Mouse (Mus musculus): ENCODE measurements around the gene Pon1. TPM values are rescaled to one million over a fixed set of nuclear protein-coding genes. Genes with fewer than 3 reads are reported as not detected.

The Pon1 gene
- total and polyA plus RNA-seq, 2 experiments, result 549 to 2,396 TPM

DNA sequence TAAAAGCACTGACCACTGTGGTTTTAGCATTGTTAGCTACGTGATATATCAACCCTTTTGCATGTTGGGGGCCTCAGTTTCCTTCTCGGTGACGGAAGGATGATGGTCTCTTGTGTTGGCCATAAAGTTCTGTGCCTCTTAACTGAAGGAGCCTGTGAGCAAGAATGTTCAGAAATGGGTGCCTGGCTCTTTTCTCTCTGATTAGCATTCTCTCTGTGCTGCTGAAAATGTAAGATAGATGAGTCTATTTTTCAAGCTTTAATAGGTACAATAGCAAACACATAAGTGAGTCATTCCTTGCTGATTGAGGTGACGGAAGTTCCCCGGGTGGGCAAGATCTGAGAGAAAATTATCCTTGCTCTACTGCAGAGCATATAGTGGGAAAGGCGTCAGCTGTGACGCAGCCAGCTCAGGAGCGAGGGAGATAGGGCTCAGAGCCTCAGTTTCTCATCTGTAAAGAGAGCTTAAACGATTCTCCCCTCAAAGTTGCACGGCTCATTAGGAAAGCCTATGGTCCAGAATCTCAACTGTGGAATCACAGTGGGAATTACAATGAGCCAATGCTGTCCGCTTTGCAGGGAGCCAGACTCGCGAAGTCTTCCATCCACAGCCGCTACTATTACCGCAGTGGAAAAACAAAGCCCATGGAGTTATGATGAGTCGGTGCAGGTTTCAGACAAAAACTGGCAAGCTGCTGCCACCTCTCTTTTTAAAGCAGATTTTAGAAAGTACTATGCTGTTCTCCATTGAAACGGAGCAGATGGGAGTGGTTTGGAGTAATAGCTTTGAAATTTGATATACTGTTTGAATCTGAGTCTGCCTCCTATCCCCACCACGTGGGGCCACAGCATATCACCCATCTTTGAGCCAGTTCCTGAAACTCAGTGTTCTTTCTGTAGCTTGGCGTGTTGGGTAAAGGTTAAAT is 15.5 kb downstream of the Pon1 start:
- WGBS, result 79% methylated on average over 19 of the region's 19 CpGs
- TF ChIP-seq POLR2A (IDR thresholded peaks at IDR 0.05; ENCODE audit: extremely low read depth, insufficient read depth, low read length) (no peak), CTCF (IDR thresholded peaks at IDR 0.05; ENCODE audit: low read depth, low read length) (no peak)
- no peaks in the 10 kb centered on the region for H3K79me2 ChIP-seq (ENCODE audit: control insufficient read depth, insufficient read depth, low read length)
- H3K4me3 ChIP-seq (ENCODE audit: insufficient read depth, low read depth, low read length), result no peak overlapping the region
- H3K9ac ChIP-seq (ENCODE audit: low read depth, low read length), result no peak overlapping the region
- H3K27me3 ChIP-seq (ENCODE audit: control insufficient read depth, insufficient read depth, low read length), result no peaks in the 10 kb centered on the region
- no peak for DNase-seq (ENCODE audit: extremely low read depth, low read depth, low spot score)
- H3K36me3 ChIP-seq (ENCODE audit: control insufficient read depth, insufficient read depth, low read length), result peaks cover 71% of the 10 kb centered on the region
- no peak overlapping the region for H3K27ac ChIP-seq (replicated peaks; ENCODE audit: insufficient read depth, low read depth, low read length)
- H3K4me1 ChIP-seq (ENCODE audit: control insufficient read depth, insufficient read depth, low read length), result peaks cover 18% of the 10 kb centered on the region; the same call in 1 of the 2 replicates

DNA sequence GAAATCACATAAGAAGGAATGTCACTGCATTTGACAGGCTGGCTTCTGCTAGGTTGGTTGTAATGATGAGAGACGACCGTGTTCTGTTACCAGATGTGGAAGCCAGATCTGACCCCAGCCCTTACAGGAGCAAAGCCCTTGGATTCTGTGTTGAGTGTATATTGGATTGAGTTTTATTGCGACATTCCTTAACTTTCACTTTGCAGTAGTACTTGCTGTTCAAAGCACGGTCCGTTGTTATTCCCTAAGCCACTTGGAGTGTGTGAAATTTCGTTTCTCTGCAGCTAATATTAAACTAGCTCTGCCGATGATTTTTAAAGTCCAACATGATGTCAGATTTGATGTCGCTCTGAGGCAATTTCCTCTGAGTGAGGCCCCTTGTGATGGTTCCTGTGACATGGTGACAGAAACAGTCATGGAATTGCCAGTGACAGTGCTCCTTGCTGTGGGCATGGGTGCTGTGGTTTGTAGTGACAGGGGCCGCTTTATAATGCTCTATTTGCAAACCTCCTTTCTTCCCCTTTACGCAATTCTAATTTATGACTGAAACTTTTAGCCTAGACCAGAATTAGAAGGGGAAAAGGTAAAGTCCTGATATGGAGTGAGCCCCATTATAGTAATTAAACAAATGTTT is 19.4 kb downstream of the Pon1 start:
- TF ChIP-seq CTCF (IDR thresholded peaks at IDR 0.05; ENCODE audit: low read depth, low read length) (no peak), POLR2A (IDR thresholded peaks at IDR 0.05; ENCODE audit: extremely low read depth, insufficient read depth, low read length) (no peak)
- Histone ChIP-seq H3K4me1 (ENCODE audit: control insufficient read depth, insufficient read depth, low read length) (peaks cover 32% of the 10 kb centered on the region), H3K4me3 (ENCODE audit: insufficient read depth, low read depth, low read length) (no peak overlapping the region), H3K27ac (replicated peaks; ENCODE audit: insufficient read depth, low read depth, low read length) (peak overlapping the region; percentile 40; the same call in 1 of the 2 replicates), H3K36me3 (ENCODE audit: control insufficient read depth, insufficient read depth, low read length) (peaks cover 58% of the 10 kb centered on the region), H3K9ac (ENCODE audit: low read depth, low read length) (no peak overlapping the region; the same call in 1 of the 2 replicates), H3K79me2 (ENCODE audit: control insufficient read depth, insufficient read depth, low read length) (no peaks in the 10 kb centered on the region), H3K27me3 (ENCODE audit: control insufficient read depth, insufficient read depth, low read length) (no peaks in the 10 kb centered on the region)
- WGBS, result 39% methylated on average over 10 of the region's 10 CpGs
- DNase-seq (ENCODE audit: extremely low read depth, low read depth, low spot score), result peak; percentile 81

DNA sequence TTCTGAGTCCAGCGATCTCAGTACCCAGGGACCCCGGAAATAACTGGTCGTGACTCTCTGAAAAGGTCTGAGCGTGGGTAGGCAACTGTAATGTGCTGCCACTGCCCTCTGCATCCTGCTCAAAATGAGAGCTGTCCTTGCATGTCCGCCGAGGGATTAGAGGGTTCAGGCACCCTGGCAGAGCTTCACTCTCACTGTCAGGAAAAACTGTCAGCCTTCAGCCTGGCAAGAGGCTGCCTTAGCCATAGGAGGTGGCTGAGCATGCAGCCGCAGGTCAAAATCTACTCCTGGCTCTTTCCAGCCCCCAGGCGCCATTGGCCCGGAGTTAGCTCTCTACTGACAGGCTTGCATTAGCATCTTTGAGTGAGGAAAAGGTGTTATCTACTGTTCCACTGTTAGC is 21.2 kb downstream of the Pon1 start:
- Histone ChIP-seq H3K79me2 (ENCODE audit: control insufficient read depth, insufficient read depth, low read length) (no peaks in the 10 kb centered on the region), H3K9ac (ENCODE audit: low read depth, low read length) (no peak overlapping the region), H3K4me1 (ENCODE audit: control insufficient read depth, insufficient read depth, low read length) (peaks cover 32% of the 10 kb centered on the region), H3K27ac (replicated peaks; ENCODE audit: insufficient read depth, low read depth, low read length) (no peak overlapping the region), H3K27me3 (ENCODE audit: control insufficient read depth, insufficient read depth, low read length) (no peaks in the 10 kb centered on the region), H3K4me3 (ENCODE audit: insufficient read depth, low read depth, low read length) (no peak overlapping the region), H3K36me3 (ENCODE audit: control insufficient read depth, insufficient read depth, low read length) (peaks cover 50% of the 10 kb centered on the region)
- TF ChIP-seq CTCF (IDR thresholded peaks at IDR 0.05; ENCODE audit: low read depth, low read length) (no peak), POLR2A (IDR thresholded peaks at IDR 0.05; ENCODE audit: extremely low read depth, insufficient read depth, low read length) (no peak)
- DNase-seq (ENCODE audit: extremely low read depth, low read depth, low spot score), result no peak
- whole genome bisulfite sequencing, result 78% methylated on average over 9 of the region's 9 CpGs

DNA sequence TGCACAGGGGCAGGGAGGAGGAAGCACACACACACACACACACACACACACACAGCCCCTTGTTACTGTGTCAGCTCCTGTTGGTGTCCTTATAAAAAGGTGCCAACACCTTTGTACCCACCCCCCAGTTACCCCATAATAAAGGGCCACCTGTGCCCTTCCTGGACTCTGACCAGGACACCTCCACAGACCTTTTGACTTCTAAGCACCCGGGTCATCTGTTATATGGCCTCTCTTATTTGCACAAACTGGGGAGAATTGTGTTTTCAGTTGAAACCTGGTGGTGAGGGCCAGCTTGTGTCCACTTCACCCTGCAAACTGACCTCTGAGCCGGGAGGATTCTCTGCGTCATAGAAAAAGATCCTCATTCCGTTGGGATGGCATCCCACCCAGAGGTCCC is 22.3 kb downstream of the Pon1 start:
- WGBS, result 25% methylated on average over 4 of the region's 4 CpGs
- no peaks in the 10 kb centered on the region for H3K27me3 ChIP-seq (ENCODE audit: control insufficient read depth, insufficient read depth, low read length)
- H3K36me3 ChIP-seq (ENCODE audit: control insufficient read depth, insufficient read depth, low read length), result peaks cover 51% of the 10 kb centered on the region
- TF ChIP-seq CTCF (IDR thresholded peaks at IDR 0.05; ENCODE audit: low read depth, low read length), result no peak
- no peak for TF ChIP-seq POLR2A (IDR thresholded peaks at IDR 0.05; ENCODE audit: extremely low read depth, insufficient read depth, low read length)
- H3K4me3 ChIP-seq (ENCODE audit: insufficient read depth, low read depth, low read length), result no peak overlapping the region
- DNase-seq (ENCODE audit: extremely low read depth, low read depth, low spot score), result peak; percentile 90
- H3K79me2 ChIP-seq (ENCODE audit: control insufficient read depth, insufficient read depth, low read length), result no peaks in the 10 kb centered on the region
- H3K9ac ChIP-seq (ENCODE audit: low read depth, low read length), result no peak overlapping the region
- peaks cover 30% of the 10 kb centered on the region for H3K4me1 ChIP-seq (ENCODE audit: control insufficient read depth, insufficient read depth, low read length)
- peak overlapping the region; percentile 40 for H3K27ac ChIP-seq (replicated peaks; ENCODE audit: insufficient read depth, low read depth, low read length)

DNA sequence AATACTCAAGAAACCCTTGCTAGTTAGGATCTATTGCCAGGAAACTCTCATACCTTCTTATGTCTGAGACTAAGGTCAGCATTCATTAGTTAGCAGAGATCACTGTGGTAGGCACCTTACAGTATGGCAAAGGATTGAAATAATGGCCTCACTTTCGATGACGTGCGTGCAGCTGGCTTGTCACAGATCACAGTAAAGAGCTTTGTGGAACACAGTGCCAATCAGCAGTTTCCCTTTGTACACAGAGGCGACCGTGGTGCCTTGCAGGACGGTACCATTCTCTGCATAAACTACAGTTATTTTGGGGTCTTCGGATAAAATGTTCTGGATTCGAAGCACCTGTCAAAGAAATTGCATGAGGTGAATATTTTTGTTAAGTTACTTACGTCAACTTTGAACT is 25.6 kb downstream of the Pon1 start:
- no peak for DNase-seq (ENCODE audit: extremely low read depth, low read depth, low spot score)
- H3K36me3 ChIP-seq (ENCODE audit: control insufficient read depth, insufficient read depth, low read length), result peaks cover 32% of the 10 kb centered on the region
- H3K4me1 ChIP-seq (ENCODE audit: control insufficient read depth, insufficient read depth, low read length), result peaks cover 16% of the 10 kb centered on the region
- no peaks in the 10 kb centered on the region for H3K27me3 ChIP-seq (ENCODE audit: control insufficient read depth, insufficient read depth, low read length)
- WGBS, result 89% methylated on average over 9 of the region's 9 CpGs
- no peaks in the 10 kb centered on the region for H3K79me2 ChIP-seq (ENCODE audit: control insufficient read depth, insufficient read depth, low read length)
- no peak overlapping the region for H3K27ac ChIP-seq (replicated peaks; ENCODE audit: insufficient read depth, low read depth, low read length)
- no peak for TF ChIP-seq POLR2A (IDR thresholded peaks at IDR 0.05; ENCODE audit: extremely low read depth, insufficient read depth, low read length)
- TF ChIP-seq CTCF (IDR thresholded peaks at IDR 0.05; ENCODE audit: low read depth, low read length), result no peak
- no peak overlapping the region for H3K9ac ChIP-seq (ENCODE audit: low read depth, low read length)
- H3K4me3 ChIP-seq (ENCODE audit: insufficient read depth, low read depth, low read length), result no peak overlapping the region
